Mouse (Mus musculus): ENCODE measurements around the gene Rdh7.
"Not testable (repeated sequence)": the region's sequence is repeated elsewhere in the genome, so short reads cannot be mapped to it uniquely, and the experiment has no call there.

Gene Rdh7

DNA sequence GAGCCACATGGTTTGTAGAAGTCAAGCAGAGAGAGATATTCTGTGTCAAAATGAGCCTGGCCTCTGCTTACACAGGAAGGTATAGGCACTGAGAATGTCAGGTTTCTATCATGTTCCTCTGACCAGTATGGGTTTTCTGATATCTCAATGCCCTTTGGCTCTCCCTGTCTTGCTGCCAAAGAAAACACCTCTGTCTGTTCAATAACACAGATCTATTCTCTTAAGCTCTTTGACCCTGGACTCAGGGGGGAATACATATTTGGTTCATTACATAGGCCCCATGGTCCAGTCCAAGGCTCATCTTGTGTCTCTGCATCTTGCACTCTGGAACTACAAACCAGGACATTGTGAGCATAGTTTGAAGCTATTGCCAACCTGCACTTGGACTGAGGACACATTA, at the start of gene Rdh7:
Gene Rdh7 (minus strand): TSS at position 213 of the 400 bp plus-strand sequence.
- no peak for DNase-seq (ENCODE audit: low read depth in 2 of 2, low spot score in 2 of 2)

DNA sequence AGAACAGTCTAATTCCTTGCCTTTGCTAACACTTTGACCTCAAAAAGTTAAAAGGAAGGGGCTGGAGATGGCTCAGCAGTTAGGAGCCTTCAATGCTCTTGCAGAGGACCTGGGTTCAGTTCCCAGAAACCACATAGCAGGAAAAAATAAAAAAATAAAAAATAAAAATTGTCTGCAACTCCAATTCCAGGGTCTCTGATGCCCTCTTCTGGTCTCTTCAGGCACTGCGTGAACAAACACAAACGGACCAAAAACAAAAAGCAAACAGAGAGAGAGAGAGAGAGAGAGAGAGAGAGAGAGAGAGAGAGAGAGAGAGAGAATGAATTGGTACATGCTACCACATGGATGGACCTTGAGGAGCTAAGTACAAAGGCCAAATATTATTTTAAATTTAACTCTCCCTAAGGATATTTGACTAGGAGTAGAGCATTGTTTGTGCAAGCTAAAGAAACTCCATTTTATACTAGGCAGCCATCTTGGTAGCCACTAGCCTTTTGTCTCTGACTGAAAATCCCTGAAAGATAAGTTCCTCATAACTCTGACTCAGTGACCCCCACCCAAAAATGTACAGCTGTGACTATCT, 48.9 kb upstream of the Rdh7 start:
- peak in 1 of 2 experiments; percentile 46 for DNase-seq (ENCODE audit: low read depth in 2 of 2, low spot score in 2 of 2)

DNA sequence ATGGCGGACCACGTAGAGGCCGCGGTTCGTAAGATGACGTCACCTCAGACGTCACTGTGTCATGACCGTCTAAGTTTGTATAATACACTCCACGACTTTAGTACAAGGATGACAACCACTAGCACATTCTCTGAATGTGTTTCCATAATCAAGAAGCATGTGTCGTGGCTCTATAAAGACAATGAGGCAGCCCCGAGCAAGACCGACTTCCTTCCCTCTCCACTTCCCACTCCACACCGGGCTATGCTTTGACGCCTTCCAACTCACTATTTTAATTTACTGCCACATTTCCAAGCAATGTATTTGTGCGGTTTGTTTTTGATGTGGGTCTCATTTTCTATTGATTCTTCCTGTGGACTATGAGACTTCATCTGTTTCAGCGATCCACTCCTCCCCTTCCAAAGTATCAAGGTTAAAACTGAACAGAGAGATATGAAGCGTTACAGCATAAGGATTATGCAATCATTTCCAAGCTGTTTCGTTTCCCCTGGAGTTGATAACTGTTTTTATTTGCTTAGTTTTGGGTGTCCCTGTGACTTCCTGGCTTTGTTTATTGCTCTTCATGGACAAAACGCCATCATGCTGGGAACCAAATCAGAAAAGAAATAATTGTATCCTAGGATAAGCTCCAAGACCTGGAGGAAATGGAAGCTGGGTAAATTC, 48.3 kb upstream of the Rdh7 start:
- DNase-seq (ENCODE audit: low read depth in 2 of 2, low spot score in 2 of 2): no peak

DNA sequence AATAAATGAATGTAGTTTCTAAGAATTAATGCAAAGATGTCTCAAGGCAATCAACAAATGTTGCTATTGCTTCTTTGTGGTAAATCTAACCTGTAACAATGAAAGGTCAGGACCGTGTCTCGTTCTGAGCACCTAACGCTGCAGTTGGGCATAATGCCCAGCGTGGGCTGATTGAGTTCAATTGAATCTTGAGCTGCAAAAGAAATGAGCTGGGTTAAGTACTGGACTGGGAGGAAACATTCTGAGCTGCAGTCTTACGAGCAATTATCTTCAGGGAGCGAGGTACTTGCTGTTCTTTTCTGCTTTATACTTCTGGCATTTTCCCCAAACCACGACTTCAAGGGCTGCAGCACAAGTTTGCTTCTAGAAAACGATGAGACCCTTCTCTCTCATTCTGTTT, 47.7 kb upstream of the Rdh7 start:
- no peak for DNase-seq (ENCODE audit: low read depth in 2 of 2, low spot score in 2 of 2)

DNA sequence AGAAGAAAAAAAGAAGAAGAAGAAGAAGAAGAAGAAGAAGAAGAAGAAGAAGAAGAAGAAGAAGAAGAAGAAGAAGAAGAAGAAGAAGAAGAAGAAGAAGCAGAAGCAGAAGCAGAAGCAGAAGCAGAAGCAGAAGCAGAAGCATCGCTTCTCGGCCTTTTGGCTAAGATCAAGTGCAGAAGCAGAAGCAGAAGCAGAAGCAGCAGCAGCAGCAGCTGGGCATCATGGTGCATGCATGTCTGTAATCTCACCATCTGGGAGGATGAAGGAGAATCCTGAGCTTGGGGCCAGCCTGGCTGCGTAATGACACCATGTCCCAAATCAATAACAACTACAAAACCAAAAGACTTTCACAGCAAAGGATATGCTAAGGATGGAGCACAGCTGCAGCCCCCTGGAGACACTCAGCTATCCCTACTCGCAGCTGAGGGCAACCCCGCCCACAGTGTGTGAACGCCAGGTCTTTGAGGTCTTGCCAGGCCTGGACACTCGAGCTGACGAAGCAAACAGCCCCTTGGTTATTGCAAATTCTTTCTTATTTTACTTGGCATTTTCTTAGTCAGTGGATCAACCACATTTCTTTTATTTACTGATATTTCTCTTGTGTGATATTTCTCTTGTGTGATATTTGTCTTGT, 43.8 kb upstream of the Rdh7 start:
- DNase-seq (ENCODE audit: low read depth in 2 of 2, low spot score in 2 of 2): no peak

DNA sequence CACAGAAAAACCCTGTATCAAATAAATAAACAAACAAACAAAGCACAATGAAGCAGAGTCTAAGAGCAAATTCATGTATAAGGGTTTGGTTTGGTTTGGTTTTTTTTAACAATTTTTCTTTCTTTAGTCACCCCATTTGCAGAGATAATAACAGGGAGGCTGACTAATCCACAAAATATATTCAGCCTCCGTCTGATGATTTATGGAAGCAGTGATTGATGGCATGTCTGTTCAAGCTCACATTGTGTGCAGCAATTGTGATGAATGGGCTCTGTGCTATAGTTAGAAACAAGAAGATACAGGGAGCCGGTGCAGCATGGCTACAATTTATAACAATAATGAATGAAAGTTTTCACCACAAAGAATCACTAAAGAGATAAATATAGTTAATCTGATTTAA, 39.1 kb upstream of the Rdh7 start:
- no peak for DNase-seq (ENCODE audit: low read depth in 2 of 2, low spot score in 2 of 2)

DNA sequence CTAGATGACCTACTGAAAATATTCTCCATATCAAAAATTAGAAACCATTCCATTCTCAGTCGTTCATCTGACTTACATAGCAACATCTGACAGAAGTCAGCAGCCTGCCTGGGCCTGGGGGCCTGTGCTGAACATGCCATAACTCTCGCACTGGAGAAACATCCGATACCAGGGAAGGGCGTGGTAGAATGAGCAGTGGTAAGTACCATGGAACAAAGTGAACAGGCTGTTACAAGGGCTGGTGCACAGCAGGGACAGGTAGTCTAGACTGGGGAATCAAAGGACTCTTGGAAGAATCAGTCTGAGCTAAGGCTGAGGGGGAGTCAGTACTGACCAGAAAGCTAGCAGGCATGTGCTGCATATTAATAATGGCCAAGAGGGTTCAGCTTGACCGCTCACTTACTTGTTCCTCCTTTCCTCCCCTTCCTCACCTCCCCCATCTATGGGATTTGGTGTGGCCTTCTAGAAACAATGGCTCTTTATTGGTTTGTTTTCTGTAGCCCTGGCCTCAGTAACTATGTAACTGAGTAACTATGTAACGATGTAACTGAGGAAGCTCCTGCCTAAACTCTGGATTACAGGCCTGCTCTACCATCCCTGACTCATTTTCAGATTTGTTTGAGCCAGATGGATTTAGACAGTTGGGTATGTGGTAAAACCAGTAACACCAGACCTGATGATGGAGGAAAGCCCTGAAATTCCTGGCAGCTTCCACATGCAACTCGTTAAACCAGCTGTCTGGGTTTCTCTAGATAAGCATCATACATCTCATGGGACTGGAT, 36.2 kb upstream of the Rdh7 start:
- no peak for DNase-seq (ENCODE audit: low read depth in 2 of 2, low spot score in 2 of 2)

DNA sequence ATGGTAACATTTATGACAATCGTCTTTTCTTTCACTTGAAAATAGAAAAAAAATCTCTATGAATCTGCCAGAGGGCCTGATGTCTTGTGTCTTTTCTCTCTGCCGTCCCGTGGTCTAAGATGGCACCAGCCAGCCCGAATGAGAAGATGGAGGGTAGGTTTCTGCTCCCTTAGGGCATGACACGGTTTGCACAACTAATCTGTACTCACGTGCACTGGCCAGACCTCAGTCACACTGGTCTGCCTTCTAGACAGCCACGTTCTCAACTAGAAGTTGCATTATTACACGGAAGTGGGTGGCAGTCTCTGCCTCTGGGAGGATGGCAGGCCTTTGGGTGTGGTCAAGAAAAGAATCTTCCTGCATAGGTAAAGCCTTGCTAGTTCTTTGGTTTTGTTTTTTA, 34.4 kb upstream of the Rdh7 start:
- DNase-seq (ENCODE audit: low read depth in 2 of 2, low spot score in 2 of 2): no peak

DNA sequence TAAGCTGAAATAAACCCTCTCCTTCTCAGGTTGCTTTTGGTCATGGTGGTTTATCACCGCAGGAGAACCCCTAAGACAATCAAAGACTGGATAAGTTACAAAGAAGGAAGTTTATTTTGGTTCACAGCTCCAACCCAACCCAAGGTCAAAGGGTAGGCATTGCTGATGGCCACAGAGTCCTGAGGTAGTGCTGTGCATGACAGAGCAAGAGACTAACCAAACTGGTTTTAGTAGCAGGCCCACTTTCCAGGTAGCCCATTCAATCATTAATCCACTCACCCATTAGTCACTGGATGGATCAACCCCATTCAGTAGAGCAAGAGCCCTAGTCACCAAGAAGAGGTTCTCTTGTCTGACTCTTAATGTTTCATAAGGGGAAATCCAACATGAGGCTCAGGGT, 33.6 kb upstream of the Rdh7 start:
- no peak for DNase-seq (ENCODE audit: low read depth in 2 of 2, low spot score in 2 of 2)

DNA sequence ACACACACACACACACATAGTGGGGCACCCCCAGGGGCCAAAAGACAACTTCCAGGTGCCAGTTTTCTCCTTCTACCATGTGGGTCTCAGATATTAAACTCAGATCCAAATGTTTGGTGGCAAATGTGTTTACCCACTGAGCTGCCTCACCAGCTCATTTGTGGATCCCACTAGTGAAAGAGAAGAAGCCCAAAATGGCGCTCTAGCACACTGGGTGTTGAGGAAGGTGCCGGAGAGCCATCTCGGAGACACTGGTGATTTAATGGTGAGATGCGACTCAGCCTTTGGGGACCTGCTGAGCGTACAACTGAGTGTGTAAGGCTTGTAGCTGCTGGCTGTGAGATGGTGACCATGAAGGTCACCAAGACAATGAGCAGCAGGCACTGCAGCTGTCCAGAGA, 29.0 kb upstream of the Rdh7 start:
- DNase-seq (ENCODE audit: low read depth in 2 of 2, low spot score in 2 of 2): no peak

DNA sequence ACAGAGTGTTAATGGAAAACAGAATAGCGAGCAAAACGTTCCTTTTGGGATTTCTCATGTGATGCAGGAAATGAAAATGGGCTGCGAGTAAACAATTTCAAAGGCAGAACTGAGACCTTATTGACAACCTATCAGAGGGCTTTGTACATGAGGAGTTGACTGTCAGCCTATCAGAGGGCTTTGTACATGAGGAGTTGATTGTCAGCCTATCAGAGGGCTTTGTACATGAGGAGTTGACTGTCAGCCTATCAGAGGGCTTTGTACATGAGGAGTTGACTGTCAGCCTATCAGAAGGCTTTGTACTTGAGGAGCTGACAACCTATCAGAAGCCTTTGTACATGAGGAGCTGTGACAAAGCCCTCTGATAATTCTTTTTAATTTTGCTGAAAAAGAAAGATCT, 28.6 kb upstream of the Rdh7 start:
- DNase-seq (ENCODE audit: low read depth in 2 of 2, low spot score in 2 of 2): not testable (repeated sequence)

DNA sequence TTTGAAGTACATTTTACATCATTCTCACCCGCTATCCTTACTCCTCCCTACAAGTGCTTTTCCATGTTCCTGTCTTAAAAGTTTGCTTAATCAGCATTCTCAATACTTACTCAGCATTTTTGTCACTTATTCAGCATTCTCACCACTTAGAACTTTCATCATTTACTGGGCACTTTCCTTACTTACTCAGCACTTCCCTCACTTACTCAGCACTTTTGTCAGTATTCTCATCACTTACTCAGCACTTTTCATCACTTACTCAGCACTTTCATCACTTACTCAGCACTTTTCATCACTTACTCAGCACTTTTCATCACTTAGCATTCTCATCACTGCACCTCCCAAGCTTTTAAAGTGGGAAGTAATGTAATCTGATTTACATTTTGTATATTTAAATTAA, 27.0 kb upstream of the Rdh7 start:
- no peak for DNase-seq (ENCODE audit: low read depth in 2 of 2, low spot score in 2 of 2)

DNA sequence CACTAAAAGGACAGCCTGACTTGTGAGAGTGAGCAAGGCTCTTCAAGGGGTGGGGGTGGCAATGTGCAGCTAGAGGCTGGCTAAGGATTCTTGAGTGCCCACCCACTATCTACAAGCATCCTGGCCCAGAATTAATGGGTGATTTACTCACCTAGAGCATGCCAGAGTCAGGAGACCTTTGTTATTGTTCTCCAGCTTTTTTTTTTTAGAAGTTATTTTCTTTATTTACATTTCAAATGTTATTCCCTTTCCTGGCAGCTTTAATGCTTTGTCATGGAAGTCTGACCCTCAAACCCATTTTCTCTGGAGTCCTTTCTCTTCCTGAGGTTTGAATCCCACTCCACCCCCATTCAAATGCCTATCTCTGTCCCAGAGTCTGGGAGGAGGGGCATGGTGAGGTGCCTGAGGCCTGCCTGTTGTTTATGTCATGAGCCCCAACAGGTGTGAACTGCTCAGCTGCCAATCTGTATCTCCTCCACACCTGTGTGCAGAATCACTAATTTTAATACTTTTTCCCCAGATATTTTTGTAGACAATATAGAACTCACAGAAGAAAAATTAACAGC, 18.9 kb upstream of the Rdh7 start:
- no peak for DNase-seq (ENCODE audit: low read depth in 2 of 2, low spot score in 2 of 2)

DNA sequence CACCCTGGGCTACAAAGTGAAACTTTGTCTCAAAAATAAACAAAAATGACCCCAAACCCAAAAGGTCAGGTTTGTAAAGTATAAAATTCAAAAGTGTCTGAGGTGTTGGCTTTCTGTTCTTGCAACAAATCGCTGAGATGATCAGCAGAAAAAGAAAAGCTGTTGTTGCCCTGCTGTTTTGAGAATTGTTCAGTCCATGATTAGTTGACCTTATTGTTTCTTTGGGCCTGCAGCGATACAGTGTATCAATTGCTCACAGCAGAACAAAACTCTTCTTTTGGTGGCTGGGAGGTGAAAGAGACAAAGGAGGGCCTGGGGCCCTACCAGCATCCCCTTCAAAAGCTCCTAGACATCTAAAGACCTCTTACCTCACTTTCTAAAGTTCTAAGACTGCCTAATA, 17.5 kb upstream of the Rdh7 start:
- no peak for DNase-seq (ENCODE audit: low read depth in 2 of 2, low spot score in 2 of 2)

DNA sequence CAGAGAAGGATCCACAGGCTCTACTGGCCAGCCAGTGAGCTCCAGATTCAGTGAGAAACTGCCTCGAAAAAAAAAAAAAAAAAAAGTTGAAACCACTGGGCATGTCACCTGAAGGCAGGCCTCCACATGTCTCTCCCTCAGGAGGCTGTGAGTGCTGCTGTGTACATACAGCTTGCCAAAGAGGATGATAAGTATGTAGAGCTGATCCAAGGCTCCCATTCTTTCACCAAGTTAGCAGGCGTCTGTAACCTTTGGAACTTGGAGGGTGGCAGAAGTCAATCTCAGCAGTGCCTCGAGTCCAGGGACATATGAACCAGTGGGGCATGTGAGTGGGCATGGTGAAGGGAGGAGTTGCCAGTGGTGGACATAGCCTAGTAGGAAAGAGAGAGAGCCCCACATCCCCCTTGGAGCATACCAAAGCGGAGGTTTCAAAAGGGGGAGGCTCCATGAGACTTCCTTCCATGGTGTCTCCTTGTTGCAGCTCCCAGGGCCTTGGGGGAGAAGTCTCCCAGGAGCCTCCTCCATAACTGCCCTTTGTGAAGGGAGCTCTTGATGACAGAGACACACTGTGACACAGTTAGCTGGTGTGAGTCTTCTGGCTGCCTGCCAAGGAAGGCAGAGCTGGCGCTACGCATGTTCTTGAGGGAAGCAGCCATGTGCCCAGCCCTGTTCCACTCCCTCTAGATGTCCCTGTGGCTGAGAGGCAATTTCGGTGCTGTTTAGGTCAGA, 16.3 kb upstream of the Rdh7 start:
- no peak for DNase-seq (ENCODE audit: low read depth in 2 of 2, low spot score in 2 of 2)

DNA sequence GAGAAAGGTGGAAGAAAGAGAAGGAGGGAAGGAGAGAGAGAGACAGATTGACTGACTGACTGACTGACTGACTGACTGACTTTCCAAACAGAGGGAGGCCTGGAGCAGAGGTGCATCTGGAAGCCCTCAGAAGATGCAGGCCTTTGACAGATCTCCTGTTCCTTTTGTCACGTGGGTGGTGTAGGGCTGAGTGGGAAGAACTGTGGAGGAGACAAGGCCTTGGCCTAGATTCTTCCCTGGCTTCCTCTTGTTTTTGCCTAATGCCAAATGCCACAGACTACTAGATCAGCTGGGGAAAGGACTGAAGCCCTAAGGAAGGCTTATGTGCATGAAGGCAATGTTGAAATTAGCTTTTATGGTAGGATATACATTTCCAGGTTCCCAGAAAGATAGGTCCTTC, 14.5 kb upstream of the Rdh7 start:
- DNase-seq (ENCODE audit: low read depth in 2 of 2, low spot score in 2 of 2): no peak

DNA sequence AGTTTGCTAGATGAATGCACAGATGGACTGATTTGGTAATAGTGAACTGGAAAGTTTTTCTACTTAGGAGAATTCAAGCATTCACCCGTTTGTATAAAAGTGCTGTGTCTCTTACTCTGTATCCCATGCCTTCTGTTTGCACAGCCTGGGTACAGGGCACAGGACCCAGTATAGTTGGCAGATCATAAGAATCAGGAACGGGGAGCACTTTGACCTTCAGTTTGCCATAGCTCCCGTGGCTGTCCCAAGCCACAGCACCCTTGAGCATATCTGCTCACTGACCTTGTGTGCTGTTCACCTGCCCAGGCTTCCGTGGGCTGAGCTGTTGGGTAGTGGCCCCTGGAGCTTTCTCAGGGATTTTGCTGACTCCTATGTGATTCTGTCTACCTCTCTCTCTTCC, 13.1 kb upstream of the Rdh7 start:
- DNase-seq (ENCODE audit: low read depth in 2 of 2, low spot score in 2 of 2): no peak

DNA sequence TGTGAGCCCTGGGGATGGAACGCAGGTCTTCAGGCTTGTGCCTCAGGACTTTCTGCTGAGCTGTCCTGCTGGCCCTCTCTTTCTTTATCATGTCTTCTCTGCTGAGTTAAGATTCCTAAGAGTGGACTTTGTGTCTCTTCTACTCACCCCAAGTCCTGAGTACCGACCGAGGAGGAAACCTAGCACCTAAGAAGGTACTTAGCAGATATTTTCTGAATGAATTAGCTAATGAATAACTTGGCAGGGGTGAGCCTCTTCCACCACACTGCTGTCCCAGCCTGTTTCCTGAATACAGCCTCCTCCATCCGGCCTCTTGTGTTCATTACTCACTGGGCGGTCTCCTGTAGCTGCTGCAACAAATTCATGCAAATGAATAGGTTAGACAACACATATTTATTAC, 11.2 kb upstream of the Rdh7 start:
- no peak for DNase-seq (ENCODE audit: low read depth in 2 of 2, low spot score in 2 of 2)

DNA sequence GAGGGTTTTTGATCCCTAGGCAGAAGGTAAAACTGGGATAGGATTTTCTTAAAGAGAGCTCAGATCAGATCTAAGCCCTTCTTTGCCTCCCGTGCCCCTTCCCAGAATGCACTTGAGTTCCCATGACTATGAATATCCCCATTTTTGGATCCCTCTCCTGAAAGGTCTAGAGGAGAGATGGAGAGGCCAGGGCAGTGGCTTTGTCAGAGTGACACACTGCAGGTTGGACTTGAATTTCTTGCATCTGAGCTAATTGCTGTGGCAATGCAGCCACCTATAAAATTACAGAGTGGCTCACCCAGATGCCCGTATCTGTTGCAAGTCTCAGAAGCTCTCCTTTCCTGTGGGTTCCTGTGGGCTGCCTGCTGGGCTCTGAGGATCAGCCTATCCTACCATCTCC, 9.6 kb upstream of the Rdh7 start, which contains the start of gene Sdr9c7:
Gene Sdr9c7 (plus strand): TSS at position 301 of the 400 bp plus-strand sequence.
- DNase-seq (ENCODE audit: low read depth in 2 of 2, low spot score in 2 of 2): no peak

DNA sequence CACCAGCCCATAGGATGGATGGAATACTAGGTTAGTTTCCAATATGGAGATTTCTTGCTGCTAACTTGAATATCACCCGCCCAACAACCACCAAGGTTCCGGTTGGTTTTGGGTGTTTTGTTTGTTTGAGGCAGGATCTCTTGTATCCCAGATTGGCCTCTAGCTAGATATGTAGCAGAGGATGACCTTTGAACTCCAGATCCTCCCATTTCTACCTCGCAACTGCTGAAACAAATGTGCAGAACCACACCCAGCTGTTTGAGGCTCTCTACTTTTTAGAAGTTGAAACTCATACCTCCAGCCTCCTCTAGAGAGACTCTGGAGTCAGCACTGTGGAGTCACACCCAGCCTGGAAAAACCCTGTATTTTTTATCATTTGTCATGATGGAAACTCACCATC, 8.9 kb upstream of the Rdh7 start:
- DNase-seq (ENCODE audit: low read depth in 2 of 2, low spot score in 2 of 2): no peak

DNA sequence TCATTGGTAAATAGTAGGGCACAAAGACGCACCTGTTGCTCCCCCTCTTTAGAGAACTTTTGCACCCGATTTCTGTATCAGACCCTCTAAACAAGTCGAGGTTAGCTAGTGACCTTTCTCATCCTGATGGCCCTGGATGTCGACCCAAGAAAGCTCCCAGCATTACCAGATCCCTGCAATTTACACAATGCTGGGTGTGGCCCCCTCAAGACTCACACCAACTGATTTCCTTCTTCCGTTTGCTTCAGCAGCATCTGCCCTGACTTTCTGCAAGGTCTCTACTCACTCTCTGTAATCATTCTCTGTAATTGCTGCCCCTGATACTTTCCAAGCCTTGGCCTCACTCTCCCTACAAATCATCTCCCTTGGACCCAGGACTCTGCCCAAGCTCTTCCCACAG, 8.1 kb upstream of the Rdh7 start:
- DNase-seq (ENCODE audit: low read depth in 2 of 2, low spot score in 2 of 2): no peak

Data from CD8-positive naive resting alpha-beta T cell, adult 2 months (primary cell).